Mouse (Mus musculus): ENCODE measurements around the gene Ugt2b38.
"Not testable (repeated sequence)": the region's sequence is repeated elsewhere in the genome, so short reads cannot be mapped to it uniquely, and the experiment has no call there.

The Ugt2b38 gene

GRCm38 (mm10) chr5:87424041-87424440 lies at the start of gene Ugt2b38:
Gene Ugt2b38 (minus strand): TSS chr5:87424203.
- not testable (repeated sequence) for DNase-seq (ENCODE audit: low read depth, low spot score)

GRCm38 (mm10) chr5:87458810-87459209 lies 34.8 kb upstream of the Ugt2b38 start:
- DNase-seq (ENCODE audit: low read depth, low spot score) = no peak

GRCm38 (mm10) chr5:87457701-87458100 lies 33.7 kb upstream of the Ugt2b38 start:
- DNase-seq (ENCODE audit: low read depth, low spot score) = no peak

- DNase-seq (ENCODE audit: low read depth, low spot score) = no peak
Measured at GRCm38 (mm10) chr5:87456216-87456850, 32.3 kb upstream of the Ugt2b38 start.

- DNase-seq (ENCODE audit: low read depth, low spot score) = no peak
Measured at GRCm38 (mm10) chr5:87455519-87455918, 31.5 kb upstream of the Ugt2b38 start.

- DNase-seq (ENCODE audit: low read depth, low spot score) = not testable (repeated sequence)
Measured at GRCm38 (mm10) chr5:87452514-87452913, 28.5 kb upstream of the Ugt2b38 start.

GRCm38 (mm10) chr5:87436264-87436663 lies 12.3 kb upstream of the Ugt2b38 start:
- DNase-seq (ENCODE audit: low read depth, low spot score) = no peak

GRCm38 (mm10) chr5:87425676-87426075 lies 1.7 kb upstream of the Ugt2b38 start:
- no peak for DNase-seq (ENCODE audit: low read depth, low spot score)

GRCm38 (mm10) chr5:87396968-87397367 lies 27.0 kb downstream of the Ugt2b38 start:
- DNase-seq (ENCODE audit: low read depth, low spot score) = no peak

- no peak for DNase-seq (ENCODE audit: low read depth, low spot score)
Measured at GRCm38 (mm10) chr5:87390818-87391217, 33.2 kb downstream of the Ugt2b38 start.

GRCm38 (mm10) chr5:87380234-87380633 lies 43.8 kb downstream of the Ugt2b38 start:
- DNase-seq (ENCODE audit: low read depth, low spot score) = no peak

GRCm38 (mm10) chr5:87379825-87380224 lies 44.2 kb downstream of the Ugt2b38 start:
- DNase-seq (ENCODE audit: low read depth, low spot score) = no peak

GRCm38 (mm10) chr5:87375874-87376383 lies 48.1 kb downstream of the Ugt2b38 start:
- DNase-seq (ENCODE audit: low read depth, low spot score) = no peak

- DNase-seq (ENCODE audit: low read depth, low spot score) = no peak
Measured at GRCm38 (mm10) chr5:87373502-87373863, 50.5 kb downstream of the Ugt2b38 start.

GRCm38 (mm10) chr5:87372788-87373501 lies 51.1 kb downstream of the Ugt2b38 start:
- DNase-seq (ENCODE audit: low read depth, low spot score) = not testable (repeated sequence)
